8 mouse cellular contexts compared by ENCODE assay signal in the genomic region with DNA sequence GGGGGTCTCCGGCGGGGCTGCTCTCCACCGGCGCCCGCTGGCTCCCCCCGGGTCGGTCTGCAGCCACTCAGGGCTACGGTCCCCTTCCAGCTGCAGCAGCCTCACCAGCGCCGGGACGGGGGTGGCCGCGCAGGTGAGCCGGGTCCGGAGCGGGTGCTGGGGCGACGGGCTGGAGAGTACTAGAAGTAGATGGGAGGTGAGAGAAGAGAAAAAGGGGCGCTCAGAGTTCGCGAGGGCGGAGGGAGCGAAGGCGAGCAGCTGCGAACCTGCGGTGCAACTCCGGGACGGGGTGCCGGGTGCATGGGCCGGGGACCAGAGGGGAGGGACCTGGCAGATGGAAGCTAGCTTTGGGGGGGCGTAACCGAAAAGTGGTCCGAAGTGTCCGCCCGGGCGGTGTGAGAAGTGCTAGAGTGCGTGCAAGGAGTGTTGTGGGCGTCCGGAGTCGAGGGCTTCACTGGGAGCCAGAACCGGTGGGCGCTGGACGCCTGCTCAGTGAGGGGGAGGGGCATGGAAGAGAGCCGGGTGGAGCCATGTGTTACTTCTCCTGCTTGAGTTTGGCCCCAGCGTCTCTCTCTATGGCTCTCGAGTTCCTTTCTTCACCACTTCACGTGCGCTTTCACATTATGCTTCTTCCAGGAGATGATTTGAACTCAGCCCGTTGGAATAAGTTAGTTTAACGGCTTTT. TPM values are rescaled to one million over a fixed set of nuclear protein-coding genes. Genes with fewer than 3 reads are reported as not detected.
DNase-seq lines count a peak whose midpoint lies in the region; ATAC-seq and TF ChIP-seq lines count a peak whose summit lies in the region.

No protein-coding gene starts in this region.

- H3K9me3 ChIP-seq in hindbrain, embryonic 16.5 days (ENCODE audit: control insufficient read depth, low read length) = no peaks in the 10 kb centered on the region
- no peaks in the 10 kb centered on the region for H3K9me3 ChIP-seq in limb, embryonic 12.5 days
- H3K9me3 ChIP-seq in midbrain, embryonic 11.5 days (ENCODE audit: control insufficient read depth, low read length) = no peaks in the 10 kb centered on the region

- peaks cover 12% of the 10 kb centered on the region for H3K4me1 ChIP-seq in hindbrain, embryonic 16.5 days (ENCODE audit: control insufficient read depth, insufficient read depth, low read depth, low read length)
- peaks cover 31% of the 10 kb centered on the region for H3K4me1 ChIP-seq in limb, embryonic 12.5 days (replicated peaks)
- no peaks in the 10 kb centered on the region for H3K4me1 ChIP-seq in midbrain, embryonic 11.5 days (ENCODE audit: control insufficient read depth, insufficient read depth, low read length)
- H3K4me1 ChIP-seq in small intestine, adult 2 months (ENCODE audit: control insufficient read depth, insufficient read depth, insufficient read length, low read length) = peaks cover 5% of the 10 kb centered on the region

- under 1% methylated on average over 44 of the region's 50 CpGs for WGBS in hindbrain, embryonic 16.5 days
- under 1% methylated on average over 50 of the region's 50 CpGs for WGBS in limb, embryonic 12.5 days
- under 1% methylated on average over 48 of the region's 50 CpGs for WGBS in midbrain, embryonic 11.5 days
- 1% methylated on average over 50 of the region's 50 CpGs for WGBS in small intestine, adult 2 months

- no peak; the same call in 1 of the 2 replicates for TF ChIP-seq POLR2A in small intestine, adult 2 months (IDR thresholded peaks at IDR 0.05; ENCODE audit: low read depth, low read length)

- DNase-seq in MN1 (ENCODE audit: low spot score) = peak; percentile 50
- DNase-seq in c-Kit-positive CD71-positive TER-119-positive erythroid progenitor cells, embryonic 14.5 days (ENCODE audit: low spot score) = peak; percentile 62
- peak; percentile 67 for DNase-seq in gastrocnemius, postnatal 10 days
- DNase-seq in midbrain, embryonic 11.5 days (ENCODE audit: low spot score, missing footprints) = peak; percentile 96

- peak overlapping the region; percentile 89 for H3K4me3 ChIP-seq in hindbrain, embryonic 16.5 days (ENCODE audit: low read length)
- peak overlapping the region; percentile 91 for H3K4me3 ChIP-seq in limb, embryonic 12.5 days (replicated peaks)
- peak overlapping the region; percentile 91 for H3K4me3 ChIP-seq in midbrain, embryonic 11.5 days (ENCODE audit: low read depth, low read length)
- peak overlapping the region; percentile 71 for H3K4me3 ChIP-seq in small intestine, adult 2 months (ENCODE audit: low read depth, low read length)

- no peaks in the 10 kb centered on the region for H3K36me3 ChIP-seq in hindbrain, embryonic 16.5 days (ENCODE audit: control insufficient read depth, insufficient read depth, low read length)
- H3K36me3 ChIP-seq in limb, embryonic 12.5 days = no peaks in the 10 kb centered on the region
- no peaks in the 10 kb centered on the region for H3K36me3 ChIP-seq in midbrain, embryonic 11.5 days (ENCODE audit: control insufficient read depth, insufficient read depth, low read length)
- H3K36me3 ChIP-seq in small intestine, adult 2 months (ENCODE audit: control insufficient read depth, insufficient read depth, low read length) = no peaks in the 10 kb centered on the region

- peak; percentile 76 for ATAC-seq in hindbrain, embryonic 16.5 days
- peak; percentile 66 for ATAC-seq in limb, embryonic 12.5 days (ENCODE audit: insufficient number of reproducible peaks, insufficient read depth, low FRiP score, low TSS enrichment, low read depth)
- peak; percentile 85 for ATAC-seq in midbrain, embryonic 11.5 days (ENCODE audit: low FRiP score)
- no peak for ATAC-seq in cerebellum, adult (ENCODE audit: insufficient number of reproducible peaks, low FRiP score, low TSS enrichment)

- no peak for TF ChIP-seq CTCF in small intestine, adult 2 months (IDR thresholded peaks at IDR 0.05; ENCODE audit: extremely low read depth, insufficient read length, insufficient replicate concordance, low read depth, low read length)

- H3K27me3 ChIP-seq in hindbrain, embryonic 16.5 days (replicated peaks; ENCODE audit: control insufficient read depth, insufficient read depth, low read length) = no peaks in the 10 kb centered on the region; the same call in 1 of the 2 replicates
- no peaks in the 10 kb centered on the region for H3K27me3 ChIP-seq in limb, embryonic 12.5 days
- H3K27me3 ChIP-seq in midbrain, embryonic 11.5 days (ENCODE audit: control insufficient read depth, insufficient read depth, low read length) = no peaks in the 10 kb centered on the region; the same call in 1 of the 2 replicates
- H3K27me3 ChIP-seq in small intestine, adult 2 months (ENCODE audit: control insufficient read depth, insufficient read depth, low read length) = no peaks in the 10 kb centered on the region

- peak overlapping the region; percentile 79 for H3K9ac ChIP-seq in hindbrain, embryonic 16.5 days (ENCODE audit: low read depth, low read length)
- peak overlapping the region; percentile 92 for H3K9ac ChIP-seq in limb, embryonic 12.5 days (replicated peaks)
- H3K9ac ChIP-seq in midbrain, embryonic 11.5 days (ENCODE audit: low read length) = peak overlapping the region; percentile 77

- H3K4me2 ChIP-seq in hindbrain, embryonic 16.5 days (ENCODE audit: low read length) = peak overlapping the region; percentile 99
- peak overlapping the region; percentile 75 for H3K4me2 ChIP-seq in limb, embryonic 12.5 days
- H3K4me2 ChIP-seq in midbrain, embryonic 11.5 days = peak overlapping the region; percentile 87

- peak overlapping the region; percentile 54; the same call in 1 of the 2 replicates for H3K27ac ChIP-seq in hindbrain, embryonic 16.5 days (ENCODE audit: low read depth, low read length)
- H3K27ac ChIP-seq in limb, embryonic 12.5 days = peak overlapping the region; percentile 81; the same call in 1 of the 2 replicates
- H3K27ac ChIP-seq in midbrain, embryonic 11.5 days (ENCODE audit: low read depth, low read length) = no peak overlapping the region
- peak overlapping the region; percentile 17 for H3K27ac ChIP-seq in small intestine, adult 2 months (ENCODE audit: insufficient read depth, low read depth, low read length)

RNA-seq across cellular contexts. Expression of gene Fam117a, which starts 0.5 kb away (rescaled TPM):
- 10 to 100 TPM in 1 of 2 experiments, 1 to 10 TPM in 1; 9.0 to 14.5 TPM for total RNA-seq in gastrocnemius, postnatal 10 days (2021)
- polyA plus RNA-seq in hindbrain, embryonic 16.5 days (2015; fragmentation: Nextera tagmentation; extraction: Ambion mirVana) = 3.0 and 3.1 TPM in 2 replicates
- polyA plus RNA-seq in limb, embryonic 12.5 days (2016; fragmentation: Nextera tagmentation; extraction: Ambion mirVana) = 19.2 and 20.9 TPM in 2 replicates
- 7.5 and 7.6 TPM in 2 replicates for polyA plus RNA-seq in midbrain, embryonic 11.5 days (2014; fragmentation: Nextera tagmentation; extraction: Ambion mirVana)
- 9.6 and 15.6 TPM in 2 replicates for polyA plus RNA-seq in small intestine, adult 2 months (2012; rRNA removed)

RNA-seq across cellular contexts. Expression of gene Kat7, which starts 27.2 kb away (rescaled TPM):
- total RNA-seq in gastrocnemius, postnatal 10 days (2021) = 10 to 100 TPM; 29.7 to 31.8 TPM
- polyA plus RNA-seq in hindbrain, embryonic 16.5 days (2015; fragmentation: Nextera tagmentation; extraction: Ambion mirVana) = 61.5 and 67.2 TPM in 2 replicates
- 77.7 and 79.4 TPM in 2 replicates for polyA plus RNA-seq in limb, embryonic 12.5 days (2016; fragmentation: Nextera tagmentation; extraction: Ambion mirVana)
- 75.8 and 80.9 TPM in 2 replicates for polyA plus RNA-seq in midbrain, embryonic 11.5 days (2014; fragmentation: Nextera tagmentation; extraction: Ambion mirVana)
- polyA plus RNA-seq in small intestine, adult 2 months (2012; rRNA removed) = 9.6 and 19.4 TPM in 2 replicates

RNA-seq across cellular contexts. Expression of gene Slc35b1, which starts 47.2 kb away (rescaled TPM):
- 10 to 100 TPM; 42.7 to 43.8 TPM for total RNA-seq in gastrocnemius, postnatal 10 days (2021)
- 142 and 147 TPM in 2 replicates for polyA plus RNA-seq in hindbrain, embryonic 16.5 days (2015; fragmentation: Nextera tagmentation; extraction: Ambion mirVana)
- polyA plus RNA-seq in limb, embryonic 12.5 days (2016; fragmentation: Nextera tagmentation; extraction: Ambion mirVana) = 122 and 125 TPM in 2 replicates
- polyA plus RNA-seq in midbrain, embryonic 11.5 days (2014; fragmentation: Nextera tagmentation; extraction: Ambion mirVana) = 130 and 133 TPM in 2 replicates
- 81.9 and 151 TPM in 2 replicates for polyA plus RNA-seq in small intestine, adult 2 months (2012; rRNA removed)
